Mouse (Mus musculus) erythroblast, embryonic 14.5 days (primary cell): ENCODE data around the gene Zfp748. TPM values are rescaled to one million over a fixed set of nuclear protein-coding genes. Genes with fewer than 3 reads are reported as not detected.

Source experiments
- H3K27me3 ChIP-seq: 2 replicates; pipeline ENCODE4 v1.6.1; 2012; ENCODE audit warnings: inconsistent platforms; ENCODE audit not compliant: control insufficient read depth
- H3K36me3 ChIP-seq: 2 replicates; pipeline ENCODE4 v1.6.1; 2012; ENCODE audit warnings: mild to moderate bottlenecking, inconsistent platforms; ENCODE audit not compliant: control insufficient read depth
- H3K4me1 ChIP-seq: 2 replicates; pipeline ENCODE4 v1.6.1; 2012; ENCODE audit warnings: inconsistent platforms; ENCODE audit not compliant: control insufficient read depth
- H3K4me3 ChIP-seq: replicated peaks from 2 replicates; pipeline ENCODE3; 2012; ENCODE audit warnings: moderate library complexity, mild to moderate bottlenecking, inconsistent platforms
- H3K9me3 ChIP-seq: 2 replicates; pipeline ENCODE4 v1.6.1; 2012; ENCODE audit warnings: low read length, inconsistent platforms, mixed read lengths; ENCODE audit not compliant: control insufficient read depth
- GATA1 ChIP-seq: IDR thresholded peaks from 2 replicates; pipeline ENCODE4 v1.6.1; 2012; ENCODE audit warnings: low read length, inconsistent platforms, mixed read lengths
- TAL1 ChIP-seq: IDR thresholded peaks from 3 replicates; pipeline ENCODE4 v1.6.1; 2012; ENCODE audit warnings: low read length, inconsistent platforms, mixed read lengths
- polyA plus RNA-seq: library from polyadenylated mRNA; stranded (reverse); fragments of >175 nt; gene quantifications from 2 replicates; pipeline ENCODE4 v1.2.3, GENCODE M21; 2012

Gene Zfp748
- polyA plus RNA-seq, 1 experiment = 0.01 TPM

- Histone ChIP-seq H3K9me3 (peaks cover 12% of the 10 kb centered on the region), H3K36me3 (peaks cover 31% of the 10 kb centered on the region), H3K4me3 (no peak overlapping the region), H3K27me3 (no peaks in the 10 kb centered on the region), H3K4me1 (peaks cover 15% of the 10 kb centered on the region)
- TF ChIP-seq TAL1 (no peak), GATA1 (no peak)
These were observed 58.0 kb downstream of the Zfp748 start for GRCm38 (mm10) chr13:67495631-67496030.

Other genes starting within 250 kb of the Zfp748 start
- not detected in 2 replicates for gene Zfp457, start 247.3 kb downstream of the Zfp748 start, polyA plus RNA-seq
- 0.02 TPM in 1 of 2 replicates, not detected in the other for gene Zfp595, start 221.3 kb downstream of the Zfp748 start, polyA plus RNA-seq
- not detected in 2 replicates for gene Gm28044, start 193.3 kb downstream of the Zfp748 start, polyA plus RNA-seq
- gene Zfp953, start 193.2 kb downstream of the Zfp748 start, polyA plus RNA-seq = 0.01 TPM in 1 of 2 replicates, not detected in the other
- not detected in 2 replicates for gene Gm28041, start 178.1 kb downstream of the Zfp748 start, polyA plus RNA-seq
- not detected in 2 replicates for gene Zfp456, start 178.0 kb downstream of the Zfp748 start, polyA plus RNA-seq
- 0.02 and 0.12 TPM in 2 replicates for gene Zfp429, start 154.0 kb downstream of the Zfp748 start, polyA plus RNA-seq
- not detected in 2 replicates for gene Zfp459, start 132.4 kb downstream of the Zfp748 start, polyA plus RNA-seq
- gene Zfp874a, start 102.2 kb downstream of the Zfp748 start, polyA plus RNA-seq = 0.03 and 0.07 TPM in 2 replicates
- gene Zfp874b, start 69.6 kb downstream of the Zfp748 start, polyA plus RNA-seq = 0.10 and 0.19 TPM in 2 replicates
- gene Zfp58, start 53.3 kb downstream of the Zfp748 start, polyA plus RNA-seq = 0.02 TPM in 1 of 2 replicates, not detected in the other
- not detected in 2 replicates for gene Gm26965, start 27.7 kb downstream of the Zfp748 start, polyA plus RNA-seq
- gene Zfp87, start 27.7 kb downstream of the Zfp748 start, polyA plus RNA-seq = 0.03 and 0.27 TPM in 2 replicates
- 0.01 TPM in 1 of 2 replicates, not detected in the other for gene Zfp729b, start 55.9 kb upstream of the Zfp748 start, polyA plus RNA-seq
- gene Gm49345, start 83.9 kb upstream of the Zfp748 start, polyA plus RNA-seq = not detected in 2 replicates
- under 0.01 and 0.01 TPM in 2 replicates for gene Zfp729a, start 84.0 kb upstream of the Zfp748 start, polyA plus RNA-seq
- gene Zfp738, start 133.2 kb upstream of the Zfp748 start, polyA plus RNA-seq = 0.02 TPM in 1 of 2 replicates, not detected in the other
- gene Zfp65, start 175.3 kb upstream of the Zfp748 start, polyA plus RNA-seq = 0.03 TPM in 1 of 2 replicates, not detected in the other
- gene Zfp85, start 201.4 kb upstream of the Zfp748 start, polyA plus RNA-seq = not detected in 2 replicates
- not detected in 2 replicates for gene Zfp493, start 225.9 kb upstream of the Zfp748 start, polyA plus RNA-seq